Mouse (Mus musculus) neural tube, embryonic 13.5 days (tissue): ENCODE data around the gene Snapc1. TPM values are rescaled to one million over a fixed set of nuclear protein-coding genes. Genes with fewer than 3 reads are reported as not detected.

Experiments used
- ATAC-seq: fragments of 200-750 bp; cut with Nextera tagmentation; 2 replicates; pipeline ENCODE4 v1.8.0; 2017; ENCODE audit warnings: low read depth, mild to moderate bottlenecking, moderate TSS enrichment, moderate library complexity
- H3K27ac ChIP-seq: fragments of 300-500 bp; sonication (generic); replicated peaks from 2 replicates; pipeline ENCODE4 v1.5.1; 2015; ENCODE audit warnings: moderate library complexity, mild to moderate bottlenecking, inconsistent platforms
- H3K27me3 ChIP-seq: fragments of 300-500 bp; sonication (generic); 2 replicates; pipeline ENCODE4 v1.6.1; 2015; ENCODE audit warnings: mild to moderate bottlenecking, inconsistent platforms
- H3K36me3 ChIP-seq: fragments of 300-500 bp; sonication (generic); 2 replicates; pipeline ENCODE4 v1.6.1; 2015; ENCODE audit warnings: mild to moderate bottlenecking, inconsistent platforms
- H3K4me1 ChIP-seq: fragments of 300-500 bp; sonication (generic); replicated peaks from 2 replicates; pipeline ENCODE4 v1.6.1; 2015; ENCODE audit warnings: inconsistent platforms
- H3K4me2 ChIP-seq: fragments of 300-500 bp; sonication (generic); 2 replicates; pipeline ENCODE4 v1.6.1; 2015; ENCODE audit warnings: inconsistent platforms, mild to moderate bottlenecking, moderate library complexity
- H3K4me3 ChIP-seq: fragments of 300-500 bp; sonication (generic); 2 replicates; pipeline ENCODE4 v1.5.1; 2015; ENCODE audit warnings: mild to moderate bottlenecking, inconsistent platforms
- H3K9ac ChIP-seq: fragments of 300-500 bp; sonication (generic); 2 replicates; pipeline ENCODE4 v1.6.1; 2015; ENCODE audit warnings: moderate library complexity, mild to moderate bottlenecking, inconsistent platforms
- H3K9me3 ChIP-seq: fragments of 300-500 bp; sonication (generic); 2 replicates; pipeline ENCODE4 v1.6.1; 2016; ENCODE audit warnings: inconsistent platforms
- WGBS: fragments of 180-500 bp; shearing (Covaris S2); methylation state at CpG from one replicate; pipeline ENCODE4 v1.1.7; 2015; 5-methylcytosine and 5-hydroxymethylcytosine counted together
- polyA plus RNA-seq: library from polyadenylated mRNA; unstranded; fragments of >200 nt; fragmentation: Nextera tagmentation; extraction: Ambion mirVana; gene quantifications from 2 replicates; pipeline ENCODE4 v1.2.1, GENCODE M21; 2015

Snapc1 gene
- polyA plus RNA-seq, 1 experiment from 2014 or later: 36.1 TPM

GRCm38 (mm10) chr12:73954785-73955184 lies 9.5 kb upstream of the Snapc1 start:
- H3K4me3 ChIP-seq: no peak overlapping the region
- 82% methylated on average over 5 of the region's 5 CpGs for whole genome bisulfite sequencing
- peaks cover 12% of the 10 kb centered on the region for H3K4me1 ChIP-seq
- no peaks in the 10 kb centered on the region for H3K9me3 ChIP-seq
- no peaks in the 10 kb centered on the region for H3K36me3 ChIP-seq
- ATAC-seq: no peak
- H3K9ac ChIP-seq: no peak overlapping the region
- no peaks in the 10 kb centered on the region; the same call in 1 of the 2 replicates for H3K27me3 ChIP-seq
- no peak overlapping the region for H3K4me2 ChIP-seq
- H3K27ac ChIP-seq: no peak overlapping the region

GRCm38 (mm10) chr12:73957676-73958075 lies 6.6 kb upstream of the Snapc1 start:
- H3K4me2 ChIP-seq: no peak overlapping the region
- no peaks in the 10 kb centered on the region for H3K9me3 ChIP-seq
- WGBS: 89% methylated on average over 3 of the region's 3 CpGs
- no peak overlapping the region for H3K4me3 ChIP-seq
- H3K27ac ChIP-seq: no peak overlapping the region
- ATAC-seq: no peak
- peaks cover 9% of the 10 kb centered on the region for H3K4me1 ChIP-seq
- H3K9ac ChIP-seq: no peak overlapping the region
- peaks cover 6% of the 10 kb centered on the region; the same call in 1 of the 2 replicates for H3K27me3 ChIP-seq
- no peaks in the 10 kb centered on the region for H3K36me3 ChIP-seq

GRCm38 (mm10) chr12:73958830-73959229 lies 5.5 kb upstream of the Snapc1 start:
- 93% methylated on average over 2 of the region's 2 CpGs for WGBS
- H3K9ac ChIP-seq: no peak overlapping the region
- no peak for ATAC-seq
- no peaks in the 10 kb centered on the region for H3K36me3 ChIP-seq
- no peak overlapping the region for H3K27ac ChIP-seq
- H3K4me1 ChIP-seq: no peaks in the 10 kb centered on the region
- no peaks in the 10 kb centered on the region for H3K9me3 ChIP-seq
- H3K4me2 ChIP-seq: no peak overlapping the region
- H3K4me3 ChIP-seq: no peak overlapping the region
- H3K27me3 ChIP-seq: peaks cover 6% of the 10 kb centered on the region; the same call in 1 of the 2 replicates

GRCm38 (mm10) chr12:73969142-73969541 lies 4.9 kb downstream of the Snapc1 start:
- H3K9ac ChIP-seq: no peak overlapping the region
- no peak overlapping the region for H3K4me2 ChIP-seq
- H3K27me3 ChIP-seq: no peaks in the 10 kb centered on the region
- no peak overlapping the region for H3K27ac ChIP-seq
- no peak for ATAC-seq
- 96% methylated on average over 8 of the region's 8 CpGs for WGBS
- no peak overlapping the region for H3K4me3 ChIP-seq
- H3K36me3 ChIP-seq: peaks cover 60% of the 10 kb centered on the region
- peaks cover 21% of the 10 kb centered on the region for H3K4me1 ChIP-seq
- H3K9me3 ChIP-seq: no peaks in the 10 kb centered on the region; the same call in 1 of the 2 replicates

- Histone ChIP-seq H3K9ac (no peak overlapping the region), H3K4me3 (no peak overlapping the region), H3K27ac (no peak overlapping the region), H3K27me3 (no peaks in the 10 kb centered on the region), H3K4me2 (no peak overlapping the region), H3K4me1 (no peaks in the 10 kb centered on the region), H3K36me3 (peaks cover 90% of the 10 kb centered on the region), H3K9me3 (no peaks in the 10 kb centered on the region; the same call in 1 of the 2 replicates)
- 95% methylated on average over 6 of the region's 6 CpGs for WGBS
- ATAC-seq: no peak
Measured at GRCm38 (mm10) chr12:73974584-73974983, 10.3 kb downstream of the Snapc1 start.

- WGBS: 92% methylated on average over 3 of the region's 3 CpGs
- Histone ChIP-seq H3K4me2 (no peak overlapping the region), H3K9me3 (no peaks in the 10 kb centered on the region), H3K27ac (no peak overlapping the region), H3K4me3 (no peak overlapping the region), H3K27me3 (no peaks in the 10 kb centered on the region), H3K36me3 (peaks cover 86% of the 10 kb centered on the region), H3K9ac (no peak overlapping the region), H3K4me1 (no peaks in the 10 kb centered on the region)
- ATAC-seq: no peak
Measured at GRCm38 (mm10) chr12:73978144-73978543, 13.9 kb downstream of the Snapc1 start.

GRCm38 (mm10) chr12:73979667-73980066 lies 15.4 kb downstream of the Snapc1 start:
- H3K36me3 ChIP-seq: peaks cover 88% of the 10 kb centered on the region
- no peak overlapping the region for H3K27ac ChIP-seq
- H3K9ac ChIP-seq: no peak overlapping the region
- 92% methylated on average over 5 of the region's 5 CpGs for WGBS
- ATAC-seq: no peak
- H3K9me3 ChIP-seq: no peaks in the 10 kb centered on the region
- H3K4me3 ChIP-seq: no peak overlapping the region
- no peaks in the 10 kb centered on the region for H3K27me3 ChIP-seq
- H3K4me2 ChIP-seq: no peak overlapping the region
- no peaks in the 10 kb centered on the region for H3K4me1 ChIP-seq

- peak; percentile 87 for ATAC-seq
- H3K9ac ChIP-seq: no peak overlapping the region
- H3K4me2 ChIP-seq: no peak overlapping the region
- H3K36me3 ChIP-seq: peaks cover 77% of the 10 kb centered on the region
- no peaks in the 10 kb centered on the region for H3K27me3 ChIP-seq
- no peak overlapping the region for H3K4me3 ChIP-seq
- no peaks in the 10 kb centered on the region for H3K9me3 ChIP-seq
- H3K4me1 ChIP-seq: no peaks in the 10 kb centered on the region
- WGBS: 65% methylated on average over 14 of the region's 14 CpGs
- no peak overlapping the region for H3K27ac ChIP-seq
Measured at GRCm38 (mm10) chr12:73982533-73982932, 18.3 kb downstream of the Snapc1 start.

GRCm38 (mm10) chr12:73986299-73986698 lies 22.0 kb downstream of the Snapc1 start:
- WGBS: 78% methylated on average over 7 of the region's 7 CpGs
- Histone ChIP-seq H3K4me2 (no peak overlapping the region), H3K9me3 (no peaks in the 10 kb centered on the region), H3K27me3 (no peaks in the 10 kb centered on the region), H3K4me1 (0 out of 2 replicates have a peak, but pooled peaks cover 2% of the 10 kb centered on the region), H3K36me3 (peaks cover 42% of the 10 kb centered on the region), H3K9ac (no peak overlapping the region), H3K4me3 (no peak overlapping the region), H3K27ac (no peak overlapping the region)
- no peak for ATAC-seq

- H3K9me3 ChIP-seq: no peaks in the 10 kb centered on the region
- H3K9ac ChIP-seq: no peak overlapping the region
- 0 out of 2 replicates have a peak, but pooled peaks cover 2% of the 10 kb centered on the region for H3K4me1 ChIP-seq
- 71% methylated on average over 4 of the region's 4 CpGs for WGBS
- peak; percentile 75; the same call in 1 of the 2 replicates for ATAC-seq
- H3K27ac ChIP-seq: peak overlapping the region; percentile 64
- no peak overlapping the region for H3K4me2 ChIP-seq
- peaks cover 24% of the 10 kb centered on the region for H3K36me3 ChIP-seq
- no peak overlapping the region for H3K4me3 ChIP-seq
- H3K27me3 ChIP-seq: no peaks in the 10 kb centered on the region
Measured at GRCm38 (mm10) chr12:73988393-73989008, 24.2 kb downstream of the Snapc1 start.

- H3K9me3 ChIP-seq: no peaks in the 10 kb centered on the region; the same call in 1 of the 2 replicates
- 0 out of 2 replicates have a peak, but pooled peaks cover 2% of the 10 kb centered on the region for H3K4me1 ChIP-seq
- no peak overlapping the region for H3K4me3 ChIP-seq
- H3K36me3 ChIP-seq: peaks cover 15% of the 10 kb centered on the region
- no peaks in the 10 kb centered on the region for H3K27me3 ChIP-seq
- no peak for ATAC-seq
- H3K9ac ChIP-seq: no peak overlapping the region
- no peak overlapping the region for H3K27ac ChIP-seq
- H3K4me2 ChIP-seq: no peak overlapping the region
Measured at GRCm38 (mm10) chr12:73989594-73989993, 25.3 kb downstream of the Snapc1 start.

- peak overlapping the region; percentile 54 for H3K4me3 ChIP-seq
- H3K9ac ChIP-seq: peak overlapping the region; percentile 81
- 29% methylated on average over 12 of the region's 12 CpGs for WGBS
- peak overlapping the region; percentile 74 for H3K4me2 ChIP-seq
- no peaks in the 10 kb centered on the region; the same call in 1 of the 2 replicates for H3K9me3 ChIP-seq
- H3K36me3 ChIP-seq: no peaks in the 10 kb centered on the region
- H3K4me1 ChIP-seq: peaks cover 21% of the 10 kb centered on the region
- peak overlapping the region; percentile 71 for H3K27ac ChIP-seq
- no peak; the same call in 1 of the 2 replicates for ATAC-seq
- peaks cover 30% of the 10 kb centered on the region for H3K27me3 ChIP-seq
Measured at GRCm38 (mm10) chr12:73996906-73997296, 32.6 kb downstream of the Snapc1 start.
